Mouse (Mus musculus) testis, adult 2 months (tissue): Measurements from ENCODE around the gene Agrp. TPM values are rescaled to one million over a fixed set of nuclear protein-coding genes. Genes with fewer than 3 reads are reported as not detected.

Experiments
- H3K27ac ChIP-seq: fragments of 200-500 bp; 2 replicates; pipeline ENCODE4 v1.5.1; 2012; ENCODE audit warnings: low read depth, low read length; ENCODE audit not compliant: control insufficient read depth, insufficient read depth
- H3K27me3 ChIP-seq: fragments of 200-500 bp; 2 replicates; pipeline ENCODE4 v1.6.1; 2012; ENCODE audit warnings: mild to moderate bottlenecking, low read length, moderate library complexity; ENCODE audit not compliant: control insufficient read depth, insufficient read depth
- H3K36me3 ChIP-seq: fragments of 200-500 bp; 2 replicates; pipeline ENCODE4 v1.6.1; 2012; ENCODE audit warnings: mild to moderate bottlenecking, low read length; ENCODE audit not compliant: control insufficient read depth, insufficient read depth
- H3K4me1 ChIP-seq: fragments of 200-500 bp; 2 replicates; pipeline ENCODE4 v1.6.1; 2012; ENCODE audit warnings: low read length; ENCODE audit not compliant: control insufficient read depth, insufficient read depth
- H3K4me3 ChIP-seq: fragments of 200-500 bp; 2 replicates; pipeline ENCODE4 v1.5.1; 2012; ENCODE audit warnings: low read depth, mild to moderate bottlenecking, low read length, moderate library complexity, mixed read lengths; ENCODE audit not compliant: control insufficient read depth
- CTCF ChIP-seq: fragments of 200-500 bp; IDR thresholded peaks from 2 replicates; pipeline ENCODE4 v1.5.1; 2012; ENCODE audit warnings: low read depth, mild to moderate bottlenecking, inconsistent platforms, low read length, moderate library complexity; ENCODE audit not compliant: control insufficient read depth, insufficient read depth, insufficient replicate concordance
- POLR2A ChIP-seq: fragments of 200-500 bp; IDR thresholded peaks from 2 replicates; pipeline ENCODE4 v1.6.1; 2012; ENCODE audit warnings: low read depth, mild to moderate bottlenecking, inconsistent platforms, low read length, moderate library complexity; ENCODE audit not compliant: control insufficient read depth
- polyA plus RNA-seq: library from polyadenylated mRNA; depleted of rRNA; stranded (reverse); fragments of >200 nt; gene quantifications from 2 replicates; pipeline ENCODE4 v1.2.3, GENCODE M21; 2012

Gene Agrp
- polyA plus RNA-seq, 1 experiment = not detected

DNA sequence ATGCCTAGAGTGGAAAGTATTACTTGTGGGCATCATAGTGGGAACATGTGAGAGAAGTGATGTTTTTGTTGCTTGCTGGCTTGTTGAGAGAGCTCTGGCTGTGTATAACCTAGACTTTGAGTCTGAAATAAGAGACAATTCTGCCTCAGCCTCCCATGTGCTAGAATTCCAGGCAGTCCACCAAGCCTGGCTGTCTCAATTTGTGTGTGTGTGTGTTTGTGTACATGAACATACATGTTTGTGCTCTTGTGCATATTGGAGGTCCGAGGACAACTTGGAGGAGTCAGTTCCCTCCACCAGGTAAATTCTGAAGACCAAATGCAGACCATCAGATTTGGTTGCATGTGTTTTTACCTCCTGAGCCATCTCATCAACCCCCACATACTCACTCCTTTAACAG, 8.0 kb upstream of the Agrp start:
- Histone ChIP-seq H3K36me3 (no peaks in the 10 kb centered on the region), H3K4me1 (no peaks in the 10 kb centered on the region), H3K27me3 (no peaks in the 10 kb centered on the region), H3K4me3 (no peak overlapping the region), H3K27ac (no peak overlapping the region)
- TF ChIP-seq CTCF = no peak
- TF ChIP-seq POLR2A = no peak

DNA sequence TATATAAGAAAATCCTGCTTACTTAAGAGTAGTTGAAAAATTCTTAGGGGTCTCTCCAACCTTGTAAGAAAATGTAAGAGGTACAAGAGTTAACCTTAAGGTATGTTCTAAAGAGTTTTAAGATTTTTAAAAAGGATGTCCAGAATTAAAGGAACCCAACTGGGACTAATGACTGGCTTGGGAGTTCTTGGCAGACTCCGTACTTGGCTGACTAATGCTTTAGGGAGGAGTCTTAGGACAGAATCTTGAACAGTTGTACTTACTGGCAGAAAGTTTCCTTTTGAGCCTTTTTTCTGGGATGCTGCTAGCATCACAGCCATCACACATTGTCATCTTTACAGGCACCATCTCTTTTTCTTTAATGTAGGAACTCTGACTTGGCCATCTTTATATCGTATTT, 3.3 kb upstream of the Agrp start:
- Histone ChIP-seq H3K27ac (no peak overlapping the region), H3K36me3 (no peaks in the 10 kb centered on the region), H3K4me3 (no peak overlapping the region), H3K4me1 (peaks cover 2% of the 10 kb centered on the region; the same call in 1 of the 2 replicates), H3K27me3 (no peaks in the 10 kb centered on the region)
- no peak for TF ChIP-seq CTCF
- TF ChIP-seq POLR2A = no peak

DNA sequence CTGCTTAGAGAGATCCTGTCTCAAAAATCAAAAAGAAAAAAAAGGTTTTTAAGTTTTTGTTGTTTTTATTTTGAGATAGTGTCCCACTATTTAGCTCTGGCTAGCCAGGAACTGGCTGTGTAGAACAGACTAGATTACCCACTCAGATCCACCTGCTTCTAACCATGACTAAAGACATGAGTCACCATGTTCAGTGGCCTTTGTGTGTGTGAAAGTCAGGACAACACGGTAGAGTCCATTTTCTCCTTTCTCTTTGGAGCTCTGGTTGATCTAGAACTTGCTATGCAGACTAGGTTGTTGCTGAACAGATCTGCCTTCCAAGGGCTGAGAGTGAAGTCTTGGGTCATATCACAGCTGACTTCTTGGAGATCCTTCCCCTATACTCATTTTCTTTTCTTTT, 2.6 kb upstream of the Agrp start:
- TF ChIP-seq POLR2A = no peak
- TF ChIP-seq CTCF = no peak
- no peak overlapping the region for H3K4me3 ChIP-seq
- no peaks in the 10 kb centered on the region for H3K27me3 ChIP-seq
- H3K36me3 ChIP-seq = no peaks in the 10 kb centered on the region
- H3K4me1 ChIP-seq = peaks cover 2% of the 10 kb centered on the region; the same call in 1 of the 2 replicates
- no peak overlapping the region for H3K27ac ChIP-seq

DNA sequence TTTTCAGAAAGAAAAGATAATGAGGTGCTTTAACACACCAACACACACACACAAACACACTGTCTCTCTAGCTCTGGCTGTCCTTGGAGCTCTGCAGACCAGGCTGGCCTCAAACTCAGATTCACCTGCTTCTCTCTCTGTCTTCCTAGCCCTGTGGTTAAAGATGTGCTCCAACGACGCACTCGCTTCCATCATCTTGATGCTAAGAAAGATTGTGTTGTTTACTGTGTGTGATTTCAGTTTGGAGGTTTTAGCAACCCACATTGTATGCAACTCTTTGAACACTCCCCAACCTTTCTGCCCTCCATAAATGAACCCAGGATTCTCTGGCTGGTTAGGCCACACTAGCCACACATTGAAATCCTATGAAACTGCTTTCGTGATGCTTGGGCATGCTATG, 1.3 kb upstream of the Agrp start:
- H3K27ac ChIP-seq = no peak overlapping the region
- peaks cover 2% of the 10 kb centered on the region; the same call in 1 of the 2 replicates for H3K4me1 ChIP-seq
- TF ChIP-seq POLR2A = no peak
- no peak for TF ChIP-seq CTCF
- no peaks in the 10 kb centered on the region for H3K36me3 ChIP-seq
- no peak overlapping the region for H3K4me3 ChIP-seq
- no peaks in the 10 kb centered on the region for H3K27me3 ChIP-seq

DNA sequence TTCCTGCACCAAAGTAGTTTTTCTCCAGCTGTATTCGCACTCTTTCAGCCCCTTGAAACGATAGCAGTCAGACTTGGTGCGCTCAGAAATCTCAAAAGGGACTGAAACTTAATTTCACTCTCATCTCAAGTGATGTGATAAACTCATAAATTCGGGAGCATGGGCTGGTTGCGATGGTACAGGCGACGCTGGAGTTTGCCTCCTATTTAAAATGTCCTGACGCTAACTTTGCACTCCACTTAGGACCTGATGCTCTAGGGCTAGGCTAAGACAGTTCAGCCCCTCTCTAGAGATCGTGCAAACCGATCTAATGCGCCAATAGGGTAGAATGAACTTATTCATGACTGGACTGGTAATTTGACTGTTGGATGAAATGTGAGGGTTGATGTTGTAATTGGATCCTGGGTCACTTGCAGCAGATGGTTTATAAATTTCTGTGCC, 428 bp upstream of the Agrp start:
- peaks cover 2% of the 10 kb centered on the region; the same call in 1 of the 2 replicates for H3K4me1 ChIP-seq
- TF ChIP-seq CTCF (no peak), POLR2A (no peak)

DNA sequence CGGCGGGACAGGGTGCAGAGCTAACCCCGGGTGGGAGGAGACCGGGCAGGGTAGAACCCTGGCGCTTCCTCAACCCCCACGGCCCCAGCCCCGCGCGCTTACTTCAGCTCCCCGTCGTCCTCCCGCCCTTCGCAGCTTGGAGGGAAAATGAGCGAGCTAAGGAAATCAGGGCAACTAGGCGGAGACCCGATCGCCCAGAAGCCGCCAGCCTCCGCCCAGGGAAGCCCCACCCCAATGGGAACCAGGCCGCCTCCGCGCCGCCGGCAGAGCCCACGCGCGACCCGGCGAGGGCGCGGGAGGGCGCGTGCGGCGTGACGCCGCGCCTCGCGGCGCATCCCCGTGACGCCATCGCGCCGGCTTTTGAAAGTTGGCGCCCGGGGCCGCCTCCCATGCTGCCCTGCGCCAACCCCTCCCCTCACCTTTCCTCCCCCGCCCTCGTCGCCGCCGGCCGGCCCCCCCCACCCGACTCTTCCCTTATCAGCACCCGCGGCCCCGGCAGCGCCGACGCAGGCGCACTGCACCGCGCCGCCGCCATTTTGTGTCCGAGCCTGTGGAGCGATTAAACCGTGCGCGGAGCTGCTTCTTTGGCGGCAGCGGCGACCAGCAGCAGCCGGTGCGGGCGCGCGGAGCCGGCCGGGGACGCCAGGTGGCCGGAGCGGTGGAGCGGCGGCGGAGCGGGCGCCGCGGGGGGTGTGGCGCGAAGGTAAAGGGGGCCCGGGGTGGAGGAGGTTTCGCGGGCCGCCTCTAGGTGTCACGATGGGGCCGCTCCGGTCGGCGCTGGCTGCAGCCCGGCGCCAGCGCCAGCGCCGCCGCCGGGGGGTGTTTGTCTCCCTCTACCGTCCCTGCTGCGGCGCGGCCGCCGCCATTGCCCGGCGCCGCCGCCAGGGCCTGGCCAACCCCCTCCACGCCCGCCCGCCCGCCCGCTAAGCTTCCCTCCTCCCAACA, 903 bp downstream of the Agrp start, which contains the start of gene Ctcf:
Ctcf (plus strand) TSS at position 551 of the 945 bp plus-strand sequence.
- Histone ChIP-seq H3K27ac (peak within 1 kb of the TSS; percentile 90), H3K4me3 (peak within 1 kb of the TSS; percentile 97), H3K36me3 (no peaks in the 10 kb centered on the region), H3K27me3 (no peaks in the 10 kb centered on the region), H3K4me1 (peaks cover 2% of the 10 kb centered on the region; the same call in 1 of the 2 replicates)
- peak; percentile 72 for TF ChIP-seq POLR2A
- no peak for TF ChIP-seq CTCF

More for the DNA sequence above, 428 bp upstream of the Agrp start:
- peak overlapping the region; percentile 85 for H3K4me3 ChIP-seq
- H3K27ac ChIP-seq = peak overlapping the region; percentile 90
- H3K27me3 ChIP-seq = no peaks in the 10 kb centered on the region
- H3K36me3 ChIP-seq = no peaks in the 10 kb centered on the region

DNA sequence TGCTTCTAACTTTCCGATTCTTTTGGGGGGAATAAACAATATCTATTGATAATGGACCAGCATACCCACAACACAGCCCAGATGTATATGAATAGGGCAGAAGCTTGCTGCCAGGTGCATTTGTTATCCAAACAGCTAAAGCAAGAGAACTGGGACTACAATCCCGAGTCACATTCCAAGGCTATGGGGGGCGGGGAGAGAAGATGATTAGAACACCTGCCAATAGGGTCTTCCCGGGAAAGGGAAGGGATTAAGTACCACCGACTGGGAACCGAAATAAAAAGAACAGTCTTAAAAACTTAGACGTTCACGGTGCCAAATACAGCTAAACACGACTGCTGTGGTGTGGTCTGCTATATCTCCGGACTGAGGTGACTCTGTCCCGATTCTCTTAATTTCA, 1.7 kb downstream of the Agrp start:
- Histone ChIP-seq H3K4me1 (peaks cover 2% of the 10 kb centered on the region; the same call in 1 of the 2 replicates), H3K27me3 (no peaks in the 10 kb centered on the region), H3K36me3 (no peaks in the 10 kb centered on the region), H3K4me3 (peak overlapping the region; percentile 97), H3K27ac (peak overlapping the region; percentile 89; the same call in 1 of the 2 replicates)
- TF ChIP-seq POLR2A (no peak), CTCF (no peak)
